Mouse (Mus musculus) erythroblast, embryonic 14.5 days (primary cell): ENCODE data around the gene Rgs6. TPM values are rescaled to one million over a fixed set of nuclear protein-coding genes. Genes with fewer than 3 reads are reported as not detected.

Source experiments
- H3K27me3 ChIP-seq: 2 replicates; pipeline ENCODE4 v1.6.1; 2012; ENCODE audit warnings: inconsistent platforms; ENCODE audit not compliant: control insufficient read depth
- H3K36me3 ChIP-seq: 2 replicates; pipeline ENCODE4 v1.6.1; 2012; ENCODE audit warnings: mild to moderate bottlenecking, inconsistent platforms; ENCODE audit not compliant: control insufficient read depth
- H3K4me1 ChIP-seq: 2 replicates; pipeline ENCODE4 v1.6.1; 2012; ENCODE audit warnings: inconsistent platforms; ENCODE audit not compliant: control insufficient read depth
- H3K4me3 ChIP-seq: replicated peaks from 2 replicates; pipeline ENCODE3; 2012; ENCODE audit warnings: moderate library complexity, mild to moderate bottlenecking, inconsistent platforms
- H3K9me3 ChIP-seq: 2 replicates; pipeline ENCODE4 v1.6.1; 2012; ENCODE audit warnings: low read length, inconsistent platforms, mixed read lengths; ENCODE audit not compliant: control insufficient read depth
- GATA1 ChIP-seq: IDR thresholded peaks from 2 replicates; pipeline ENCODE4 v1.6.1; 2012; ENCODE audit warnings: low read length, inconsistent platforms, mixed read lengths
- TAL1 ChIP-seq: IDR thresholded peaks from 3 replicates; pipeline ENCODE4 v1.6.1; 2012; ENCODE audit warnings: low read length, inconsistent platforms, mixed read lengths
- polyA plus RNA-seq: library from polyadenylated mRNA; stranded (reverse); fragments of >175 nt; gene quantifications from 2 replicates; pipeline ENCODE4 v1.2.3, GENCODE M21; 2012

The Rgs6 gene
- polyA plus RNA-seq, 1 experiment, result not detected

GRCm38 (mm10) chr12:82726255-82726654 is 138.2 kb downstream of the Rgs6 start:
- H3K27me3 ChIP-seq, result no peaks in the 10 kb centered on the region
- H3K9me3 ChIP-seq, result peaks cover 3% of the 10 kb centered on the region; the same call in 1 of the 2 replicates
- no peaks in the 10 kb centered on the region for H3K36me3 ChIP-seq
- no peaks in the 10 kb centered on the region for H3K4me1 ChIP-seq
- H3K4me3 ChIP-seq, result no peak overlapping the region
- TF ChIP-seq GATA1 (no peak), TAL1 (no peak)

GRCm38 (mm10) chr12:82731587-82731986 is 143.5 kb downstream of the Rgs6 start:
- TF ChIP-seq TAL1 (no peak), GATA1 (no peak)
- H3K4me1 ChIP-seq, result no peaks in the 10 kb centered on the region
- H3K9me3 ChIP-seq, result no peaks in the 10 kb centered on the region
- H3K36me3 ChIP-seq, result no peaks in the 10 kb centered on the region
- H3K27me3 ChIP-seq, result no peaks in the 10 kb centered on the region
- no peak overlapping the region for H3K4me3 ChIP-seq

GRCm38 (mm10) chr12:82742955-82743354 is 154.9 kb downstream of the Rgs6 start:
- no peaks in the 10 kb centered on the region for H3K36me3 ChIP-seq
- H3K4me1 ChIP-seq, result no peaks in the 10 kb centered on the region
- H3K4me3 ChIP-seq, result no peak overlapping the region
- TF ChIP-seq GATA1, result no peak
- no peak for TF ChIP-seq TAL1
- H3K27me3 ChIP-seq, result no peaks in the 10 kb centered on the region
- H3K9me3 ChIP-seq, result no peaks in the 10 kb centered on the region

GRCm38 (mm10) chr12:82744026-82744425 is 155.9 kb downstream of the Rgs6 start:
- Histone ChIP-seq H3K4me1 (no peaks in the 10 kb centered on the region), H3K4me3 (no peak overlapping the region), H3K9me3 (no peaks in the 10 kb centered on the region)

GRCm38 (mm10) chr12:82744826-82745225 is 156.7 kb downstream of the Rgs6 start:
- H3K27me3 ChIP-seq, result no peaks in the 10 kb centered on the region
- H3K9me3 ChIP-seq, result no peaks in the 10 kb centered on the region
- H3K4me1 ChIP-seq, result no peaks in the 10 kb centered on the region
- H3K4me3 ChIP-seq, result no peak overlapping the region
- TF ChIP-seq GATA1, result no peak
- TF ChIP-seq TAL1, result no peak
- H3K36me3 ChIP-seq, result no peaks in the 10 kb centered on the region

More at GRCm38 (mm10) chr12:82744026-82744425, 155.9 kb downstream of the Rgs6 start:
- TF ChIP-seq GATA1 (no peak), TAL1 (no peak)
- Histone ChIP-seq H3K36me3 (no peaks in the 10 kb centered on the region), H3K27me3 (no peaks in the 10 kb centered on the region)

GRCm38 (mm10) chr12:82747099-82747498 is 159.0 kb downstream of the Rgs6 start:
- TF ChIP-seq GATA1 (no peak), TAL1 (no peak)
- H3K4me3 ChIP-seq, result no peak overlapping the region
- no peaks in the 10 kb centered on the region for H3K36me3 ChIP-seq
- no peaks in the 10 kb centered on the region for H3K9me3 ChIP-seq
- H3K27me3 ChIP-seq, result no peaks in the 10 kb centered on the region
- H3K4me1 ChIP-seq, result no peaks in the 10 kb centered on the region

- TF ChIP-seq TAL1 (no peak), GATA1 (no peak)
- Histone ChIP-seq H3K27me3 (no peaks in the 10 kb centered on the region), H3K4me3 (no peak overlapping the region), H3K36me3 (no peaks in the 10 kb centered on the region), H3K9me3 (no peaks in the 10 kb centered on the region; the same call in 1 of the 2 replicates), H3K4me1 (no peaks in the 10 kb centered on the region)
Measured at GRCm38 (mm10) chr12:82751846-82752245, 163.8 kb downstream of the Rgs6 start.

GRCm38 (mm10) chr12:82754501-82754900 is 166.4 kb downstream of the Rgs6 start:
- H3K36me3 ChIP-seq, result no peaks in the 10 kb centered on the region
- no peaks in the 10 kb centered on the region; the same call in 1 of the 2 replicates for H3K9me3 ChIP-seq
- TF ChIP-seq GATA1 (no peak), TAL1 (no peak)
- no peak overlapping the region for H3K4me3 ChIP-seq
- no peaks in the 10 kb centered on the region for H3K27me3 ChIP-seq
- no peaks in the 10 kb centered on the region for H3K4me1 ChIP-seq

- H3K36me3 ChIP-seq, result no peaks in the 10 kb centered on the region
- no peaks in the 10 kb centered on the region for H3K4me1 ChIP-seq
- no peak overlapping the region for H3K4me3 ChIP-seq
- no peak for TF ChIP-seq GATA1
- TF ChIP-seq TAL1, result no peak
- H3K9me3 ChIP-seq, result no peaks in the 10 kb centered on the region; the same call in 1 of the 2 replicates
- no peaks in the 10 kb centered on the region for H3K27me3 ChIP-seq
Measured at GRCm38 (mm10) chr12:82756756-82757155, 168.7 kb downstream of the Rgs6 start.

- no peak for TF ChIP-seq GATA1
- no peak for TF ChIP-seq TAL1
- no peaks in the 10 kb centered on the region for H3K36me3 ChIP-seq
Measured at GRCm38 (mm10) chr12:82757367-82757766, 169.3 kb downstream of the Rgs6 start.

GRCm38 (mm10) chr12:82762046-82762445 is 174.0 kb downstream of the Rgs6 start:
- Histone ChIP-seq H3K9me3 (peaks cover 5% of the 10 kb centered on the region), H3K4me3 (no peak overlapping the region), H3K36me3 (no peaks in the 10 kb centered on the region), H3K27me3 (no peaks in the 10 kb centered on the region), H3K4me1 (no peaks in the 10 kb centered on the region)
- no peak for TF ChIP-seq TAL1
- TF ChIP-seq GATA1, result no peak

More at GRCm38 (mm10) chr12:82757367-82757766, 169.3 kb downstream of the Rgs6 start:
- H3K4me1 ChIP-seq, result no peaks in the 10 kb centered on the region
- no peaks in the 10 kb centered on the region for H3K27me3 ChIP-seq
- H3K9me3 ChIP-seq, result no peaks in the 10 kb centered on the region; the same call in 1 of the 2 replicates
- H3K4me3 ChIP-seq, result no peak overlapping the region
